Mouse (Mus musculus) heart, embryonic 16.5 days (tissue): ENCODE measurements around the gene Ppm1a. TPM values are rescaled to one million over a fixed set of nuclear protein-coding genes. Genes with fewer than 3 reads are reported as not detected.
A peak's percentile ranks its signal among the peaks of the same experiment; 100 is the strongest.

Experiments
- ATAC-seq: fragments of 200-750 bp; cut with Nextera tagmentation; replicated peaks from 2 replicates; pipeline ENCODE4 v1.8.0; 2017; ENCODE audit warnings: moderate number of reproducible peaks; ENCODE audit not compliant: insufficient read depth, low FRiP score; ENCODE audit errors: extremely low read depth
- H3K27ac ChIP-seq: fragments of 300-500 bp; sonication (generic); 2 replicates; pipeline ENCODE4 v1.5.1; 2014; ENCODE audit warnings: mild to moderate bottlenecking, low read length, control low read depth, moderate library complexity
- H3K27me3 ChIP-seq: fragments of 300-500 bp; sonication (generic); 2 replicates; pipeline ENCODE4 v1.6.1; 2014; ENCODE audit warnings: low read length, mixed read lengths; ENCODE audit not compliant: control insufficient read depth, insufficient read depth
- H3K36me3 ChIP-seq: fragments of 300-500 bp; sonication (generic); 2 replicates; pipeline ENCODE4 v1.6.1; 2014; ENCODE audit not compliant: control insufficient read depth, insufficient read depth
- H3K4me1 ChIP-seq: fragments of 300-500 bp; sonication (generic); 2 replicates; pipeline ENCODE4 v1.6.1; 2014; ENCODE audit warnings: low read length, mixed read lengths; ENCODE audit not compliant: control insufficient read depth, insufficient read depth
- H3K4me2 ChIP-seq: fragments of 300-500 bp; sonication (generic); 2 replicates; pipeline ENCODE4 v1.6.1; 2014; ENCODE audit warnings: low read depth, mild to moderate bottlenecking, control low read depth, low read length
- H3K4me3 ChIP-seq: fragments of 300-500 bp; sonication (generic); 2 replicates; pipeline ENCODE4 v1.5.1; 2014; ENCODE audit warnings: mild to moderate bottlenecking, control low read depth, low read length
- H3K9ac ChIP-seq: fragments of 300-500 bp; sonication (generic); 2 replicates; pipeline ENCODE4 v1.6.1; 2014; ENCODE audit warnings: low read length, control low read depth
- H3K9me3 ChIP-seq: fragments of 300-500 bp; sonication (generic); replicated peaks from 2 replicates; pipeline ENCODE4 v1.6.1; 2016; ENCODE audit warnings: low read length; ENCODE audit not compliant: control insufficient read depth
- WGBS: fragments of 180-500 bp; shearing (Covaris S2); extraction: QIAGEN DNeasy Blood & Tissue Kit; methylation state at CpG from one replicate; pipeline ENCODE4 v1.1.7; 2014; 5-methylcytosine and 5-hydroxymethylcytosine counted together
- polyA plus RNA-seq: library from polyadenylated mRNA; unstranded; fragments of >200 nt; fragmentation: Nextera tagmentation; extraction: Ambion mirVana; gene quantifications from 2 replicates; pipeline ENCODE4 v1.2.1, GENCODE M21; 2015

Ppm1a gene
- polyA plus RNA-seq, 1 experiment from 2014 or later: 29.0 TPM

DNA sequence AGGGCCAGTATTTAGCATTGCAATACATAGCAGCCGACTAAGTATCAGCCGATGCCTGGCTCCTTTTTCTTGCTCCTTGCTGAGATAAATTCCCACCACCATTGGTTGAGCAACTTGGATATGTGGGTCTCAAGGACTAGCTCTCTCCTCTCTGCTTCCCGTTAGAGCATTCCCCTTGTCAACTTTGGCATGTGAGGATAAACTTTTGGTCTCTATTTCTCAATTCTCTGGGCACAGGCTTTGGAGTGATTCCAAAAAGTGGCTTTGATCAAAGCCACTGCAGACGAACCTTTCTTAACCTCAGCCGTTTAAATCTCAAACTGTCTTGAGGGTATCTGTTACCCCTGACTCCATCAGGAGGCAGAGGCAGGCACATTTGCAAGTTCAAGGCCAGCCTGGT, 29.6 kb upstream of the Ppm1a start:
- H3K9ac ChIP-seq: no peak overlapping the region
- 54% methylated on average over 5 of the region's 5 CpGs for WGBS
- no peak overlapping the region for H3K4me3 ChIP-seq
- ATAC-seq: no peak
- H3K27me3 ChIP-seq: no peaks in the 10 kb centered on the region
- H3K27ac ChIP-seq: no peak overlapping the region
- no peaks in the 10 kb centered on the region for H3K9me3 ChIP-seq
- H3K36me3 ChIP-seq: no peaks in the 10 kb centered on the region
- no peaks in the 10 kb centered on the region for H3K4me1 ChIP-seq
- no peak overlapping the region for H3K4me2 ChIP-seq

- H3K4me3 ChIP-seq: no peak overlapping the region
- no peak for ATAC-seq
- H3K9me3 ChIP-seq: no peaks in the 10 kb centered on the region; the same call in 1 of the 2 replicates
- H3K4me1 ChIP-seq: no peaks in the 10 kb centered on the region
- 76% methylated on average over 2 of the region's 2 CpGs for WGBS
- H3K9ac ChIP-seq: no peak overlapping the region
- H3K36me3 ChIP-seq: no peaks in the 10 kb centered on the region
- no peak overlapping the region for H3K27ac ChIP-seq
- H3K27me3 ChIP-seq: no peaks in the 10 kb centered on the region
- no peak overlapping the region for H3K4me2 ChIP-seq
Measured at GRCm38 (mm10) chr12:72734112-72734511, 23.1 kb upstream of the Ppm1a start.

GRCm38 (mm10) chr12:72741176-72741575, 16.1 kb upstream of the Ppm1a start:
- no peak overlapping the region for H3K27ac ChIP-seq
- H3K4me3 ChIP-seq: no peak overlapping the region
- no peak overlapping the region for H3K4me2 ChIP-seq
- H3K36me3 ChIP-seq: no peaks in the 10 kb centered on the region
- no peak for ATAC-seq
- no peaks in the 10 kb centered on the region for H3K4me1 ChIP-seq
- H3K9me3 ChIP-seq: no peaks in the 10 kb centered on the region
- WGBS: 72% methylated on average over 6 of the region's 6 CpGs
- no peak overlapping the region for H3K9ac ChIP-seq
- no peaks in the 10 kb centered on the region for H3K27me3 ChIP-seq

- no peaks in the 10 kb centered on the region for H3K9me3 ChIP-seq
- 35% methylated on average over 9 of the region's 9 CpGs for WGBS
- H3K4me1 ChIP-seq: peaks cover 2% of the 10 kb centered on the region; the same call in 1 of the 2 replicates
- H3K9ac ChIP-seq: no peak overlapping the region
- no peaks in the 10 kb centered on the region for H3K36me3 ChIP-seq
- H3K4me3 ChIP-seq: no peak overlapping the region
- no peak overlapping the region for H3K27ac ChIP-seq
- H3K4me2 ChIP-seq: no peak overlapping the region
- no peaks in the 10 kb centered on the region for H3K27me3 ChIP-seq
- no peak for ATAC-seq
Measured at GRCm38 (mm10) chr12:72744803-72745360, 12.4 kb upstream of the Ppm1a start.

DNA sequence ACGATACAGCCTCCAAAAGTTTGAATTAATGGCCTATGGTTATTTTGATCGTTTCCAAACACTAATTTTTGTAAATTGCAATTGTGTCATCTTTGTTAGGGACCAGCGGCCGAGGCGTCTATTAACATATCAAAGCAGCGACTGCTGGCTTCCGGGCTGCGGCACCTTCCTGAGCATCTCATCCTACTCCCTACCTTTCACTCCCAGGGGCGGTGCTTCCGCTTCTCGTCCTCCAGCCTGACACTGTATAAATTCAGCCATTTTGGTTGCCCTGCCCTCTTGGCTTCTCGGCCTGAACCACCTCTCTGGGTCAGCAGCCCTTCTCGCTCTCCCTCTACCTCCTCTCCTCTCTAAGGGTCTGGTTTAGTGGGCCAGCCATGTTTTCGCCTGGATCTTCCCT, 11.8 kb upstream of the Ppm1a start:
- no peak overlapping the region for H3K4me3 ChIP-seq
- H3K4me1 ChIP-seq: peaks cover 6% of the 10 kb centered on the region
- no peak overlapping the region for H3K27ac ChIP-seq
- no peaks in the 10 kb centered on the region for H3K36me3 ChIP-seq
- H3K27me3 ChIP-seq: no peaks in the 10 kb centered on the region
- no peak overlapping the region for H3K4me2 ChIP-seq
- no peak for ATAC-seq
- H3K9ac ChIP-seq: no peak overlapping the region
- 56% methylated on average over 14 of the region's 14 CpGs for WGBS
- H3K9me3 ChIP-seq: no peaks in the 10 kb centered on the region

DNA sequence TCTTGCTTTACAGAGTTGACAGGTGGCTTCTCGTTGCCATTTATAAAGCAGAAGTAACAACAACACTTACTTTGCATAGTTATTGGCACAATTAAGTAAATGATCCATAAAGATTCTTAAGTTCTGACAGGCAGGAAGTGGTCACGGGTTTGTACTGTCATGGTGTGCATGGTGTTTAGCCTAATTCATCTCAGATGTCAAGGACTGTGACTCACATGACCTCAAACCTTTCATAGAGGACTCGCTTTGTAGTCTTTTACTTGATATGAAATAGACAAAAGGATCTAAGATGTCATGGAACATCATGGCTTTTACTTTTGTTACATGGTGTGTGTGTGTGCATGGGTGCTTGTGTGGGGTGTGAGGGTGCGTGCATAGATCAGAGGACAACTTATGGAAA, 8.9 kb upstream of the Ppm1a start:
- Histone ChIP-seq H3K36me3 (no peaks in the 10 kb centered on the region), H3K4me1 (peaks cover 10% of the 10 kb centered on the region), H3K27me3 (no peaks in the 10 kb centered on the region), H3K9ac (no peak overlapping the region), H3K4me2 (no peak overlapping the region), H3K27ac (no peak overlapping the region), H3K9me3 (no peaks in the 10 kb centered on the region), H3K4me3 (no peak overlapping the region)
- 79% methylated on average over 4 of the region's 4 CpGs for WGBS
- no peak for ATAC-seq

DNA sequence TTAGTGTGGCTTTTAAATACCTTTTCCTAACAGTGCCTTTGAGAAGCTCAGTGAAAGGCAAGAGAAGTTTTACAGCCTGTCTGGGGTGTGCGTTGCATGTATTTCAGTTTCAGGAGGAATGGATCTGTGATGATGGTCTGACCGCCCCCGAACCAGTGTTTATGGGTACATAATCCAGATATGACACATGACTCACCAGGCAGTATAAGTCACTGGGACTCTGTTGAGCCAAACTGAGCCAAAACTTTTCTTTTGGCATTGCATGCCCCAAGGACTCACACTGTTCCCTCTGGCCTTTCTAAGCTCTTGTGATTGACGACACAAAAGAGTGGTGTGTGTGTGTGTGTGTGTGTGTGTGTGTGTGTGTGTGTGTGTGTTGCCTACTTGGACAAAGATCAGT, 8.4 kb upstream of the Ppm1a start:
- Histone ChIP-seq H3K27ac (no peak overlapping the region), H3K9me3 (no peaks in the 10 kb centered on the region), H3K4me1 (peaks cover 10% of the 10 kb centered on the region), H3K9ac (no peak overlapping the region), H3K4me2 (no peak overlapping the region), H3K36me3 (no peaks in the 10 kb centered on the region), H3K27me3 (no peaks in the 10 kb centered on the region), H3K4me3 (no peak overlapping the region)
- 83% methylated on average over 4 of the region's 4 CpGs for WGBS
- no peak for ATAC-seq

DNA sequence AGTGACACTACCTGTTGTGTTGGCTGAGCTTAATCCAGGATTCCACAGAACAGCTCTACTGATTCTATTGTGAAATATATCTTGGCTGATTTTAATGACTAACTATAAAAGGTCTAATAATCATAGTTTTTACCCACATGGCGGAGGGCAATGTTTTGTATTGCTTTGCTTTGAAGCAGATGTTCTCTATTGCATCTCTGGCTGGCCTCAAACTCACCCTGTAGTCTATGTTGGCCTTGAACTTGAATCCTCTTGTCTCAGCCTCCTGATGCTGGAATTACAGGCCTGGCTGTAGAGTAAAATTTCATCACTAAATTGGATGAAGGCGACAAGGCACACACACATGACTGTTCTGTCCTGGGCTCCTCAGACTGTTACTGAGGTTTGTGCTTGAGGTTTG, 7.8 kb upstream of the Ppm1a start:
- Histone ChIP-seq H3K9me3 (no peaks in the 10 kb centered on the region), H3K9ac (no peak overlapping the region), H3K27ac (no peak overlapping the region), H3K4me2 (no peak overlapping the region), H3K4me1 (peaks cover 10% of the 10 kb centered on the region), H3K36me3 (no peaks in the 10 kb centered on the region), H3K27me3 (no peaks in the 10 kb centered on the region), H3K4me3 (no peak overlapping the region)
- WGBS: 90% methylated on average over 2 of the region's 2 CpGs
- ATAC-seq: no peak

- Histone ChIP-seq H3K36me3 (no peaks in the 10 kb centered on the region), H3K9ac (no peak overlapping the region), H3K27ac (0 out of 2 replicates have a peak overlapping the region, but pooled peaks have one; percentile 16), H3K4me2 (no peak overlapping the region), H3K4me1 (peaks cover 10% of the 10 kb centered on the region), H3K27me3 (no peaks in the 10 kb centered on the region), H3K9me3 (no peaks in the 10 kb centered on the region), H3K4me3 (no peak overlapping the region)
- 45% methylated on average over 5 of the region's 5 CpGs for WGBS
- ATAC-seq: no peak
Measured at GRCm38 (mm10) chr12:72750016-72750415, 7.2 kb upstream of the Ppm1a start.
